Mouse (Mus musculus): ENCODE results near the gene Fam129c. TPM values are rescaled to one million over a fixed set of nuclear protein-coding genes. Genes with fewer than 3 reads are reported as not detected.

The Fam129c gene
- polyA plus RNA-seq, 1 experiment from 2014 or later, result 2.7 TPM

- Histone ChIP-seq H3K9me3 (replicated peaks; ENCODE audit: control insufficient read depth, low read length) (no peaks in the 10 kb centered on the region), H3K4me2 (ENCODE audit: low read depth, low read length) (no peak overlapping the region), H3K4me3 (ENCODE audit: low read depth, low read length) (no peak overlapping the region), H3K4me1 (ENCODE audit: control insufficient read depth, insufficient read depth, low read length) (no peaks in the 10 kb centered on the region), H3K27me3 (ENCODE audit: control insufficient read depth, insufficient read depth, low read length) (no peaks in the 10 kb centered on the region), H3K27ac (replicated peaks; ENCODE audit: low read depth, low read length) (no peak overlapping the region), H3K9ac (replicated peaks; ENCODE audit: low read length) (no peak overlapping the region), H3K36me3 (replicated peaks; ENCODE audit: control insufficient read depth, insufficient read depth, low read depth, low read length) (no peaks in the 10 kb centered on the region; the same call in none of the 2 replicates)
- ATAC-seq (replicated peaks; ENCODE audit: insufficient number of reproducible peaks, low FRiP score, low TSS enrichment, low read depth), result no peak
- WGBS, result 70% methylated on average over 4 of the region's 4 CpGs
- DNase-seq (ENCODE audit: low spot score), result no peak
Measured at GRCm38 (mm10) chr8:71577856-71578387, 19.5 kb upstream of the Fam129c start.

- Histone ChIP-seq H3K36me3 (replicated peaks; ENCODE audit: control insufficient read depth, insufficient read depth, low read depth, low read length) (no peaks in the 10 kb centered on the region; the same call in none of the 2 replicates), H3K9ac (replicated peaks; ENCODE audit: low read length) (no peak overlapping the region), H3K4me2 (ENCODE audit: low read depth, low read length) (no peak overlapping the region), H3K4me1 (ENCODE audit: control insufficient read depth, insufficient read depth, low read length) (no peaks in the 10 kb centered on the region), H3K9me3 (replicated peaks; ENCODE audit: control insufficient read depth, low read length) (no peaks in the 10 kb centered on the region), H3K4me3 (ENCODE audit: low read depth, low read length) (no peak overlapping the region), H3K27ac (replicated peaks; ENCODE audit: low read depth, low read length) (no peak overlapping the region), H3K27me3 (ENCODE audit: control insufficient read depth, insufficient read depth, low read length) (no peaks in the 10 kb centered on the region)
- WGBS, result 78% methylated on average over 1 of the region's 1 CpGs
- ATAC-seq (replicated peaks; ENCODE audit: insufficient number of reproducible peaks, low FRiP score, low TSS enrichment, low read depth) (no peak), DNase-seq (ENCODE audit: low spot score) (no peak)
Measured at GRCm38 (mm10) chr8:71579009-71579408, 18.4 kb upstream of the Fam129c start.

GRCm38 (mm10) chr8:71579476-71579875 is 18.0 kb upstream of the Fam129c start:
- no peak overlapping the region for H3K27ac ChIP-seq (replicated peaks; ENCODE audit: low read depth, low read length)
- WGBS, result 88% methylated on average over 14 of the region's 14 CpGs
- no peak for ATAC-seq (replicated peaks; ENCODE audit: insufficient number of reproducible peaks, low FRiP score, low TSS enrichment, low read depth)

GRCm38 (mm10) chr8:71580201-71580600 is 17.2 kb upstream of the Fam129c start:
- no peaks in the 10 kb centered on the region for H3K9me3 ChIP-seq (replicated peaks; ENCODE audit: control insufficient read depth, low read length)
- DNase-seq (ENCODE audit: low spot score) (no peak), ATAC-seq (replicated peaks; ENCODE audit: insufficient number of reproducible peaks, low FRiP score, low TSS enrichment, low read depth) (no peak)
- no peak overlapping the region for H3K4me3 ChIP-seq (ENCODE audit: low read depth, low read length)
- no peaks in the 10 kb centered on the region for H3K27me3 ChIP-seq (ENCODE audit: control insufficient read depth, insufficient read depth, low read length)
- H3K4me1 ChIP-seq (ENCODE audit: control insufficient read depth, insufficient read depth, low read length), result no peaks in the 10 kb centered on the region
- 24% methylated on average over 9 of the region's 9 CpGs for WGBS
- no peak overlapping the region for H3K27ac ChIP-seq (replicated peaks; ENCODE audit: low read depth, low read length)
- no peaks in the 10 kb centered on the region; the same call in none of the 2 replicates for H3K36me3 ChIP-seq (replicated peaks; ENCODE audit: control insufficient read depth, insufficient read depth, low read depth, low read length)
- no peak overlapping the region for H3K9ac ChIP-seq (replicated peaks; ENCODE audit: low read length)
- no peak overlapping the region for H3K4me2 ChIP-seq (ENCODE audit: low read depth, low read length)

More at GRCm38 (mm10) chr8:71579476-71579875, 18.0 kb upstream of the Fam129c start:
- Histone ChIP-seq H3K9ac (replicated peaks; ENCODE audit: low read length) (no peak overlapping the region), H3K36me3 (replicated peaks; ENCODE audit: control insufficient read depth, insufficient read depth, low read depth, low read length) (no peaks in the 10 kb centered on the region; the same call in none of the 2 replicates), H3K4me2 (ENCODE audit: low read depth, low read length) (no peak overlapping the region), H3K27me3 (ENCODE audit: control insufficient read depth, insufficient read depth, low read length) (no peaks in the 10 kb centered on the region), H3K9me3 (replicated peaks; ENCODE audit: control insufficient read depth, low read length) (no peaks in the 10 kb centered on the region), H3K4me1 (ENCODE audit: control insufficient read depth, insufficient read depth, low read length) (no peaks in the 10 kb centered on the region), H3K4me3 (ENCODE audit: low read depth, low read length) (no peak overlapping the region)
- no peak for DNase-seq (ENCODE audit: low spot score)

- H3K27ac ChIP-seq (replicated peaks; ENCODE audit: low read depth, low read length), result no peak overlapping the region
- WGBS, result 73% methylated on average over 2 of the region's 2 CpGs
- no peak overlapping the region for H3K4me2 ChIP-seq (ENCODE audit: low read depth, low read length)
- H3K36me3 ChIP-seq (replicated peaks; ENCODE audit: control insufficient read depth, insufficient read depth, low read depth, low read length), result no peaks in the 10 kb centered on the region
- H3K9me3 ChIP-seq (replicated peaks; ENCODE audit: control insufficient read depth, low read length), result no peaks in the 10 kb centered on the region
- H3K27me3 ChIP-seq (ENCODE audit: control insufficient read depth, insufficient read depth, low read length), result no peaks in the 10 kb centered on the region
- H3K9ac ChIP-seq (replicated peaks; ENCODE audit: low read length), result no peak overlapping the region
- ATAC-seq (replicated peaks; ENCODE audit: insufficient number of reproducible peaks, low FRiP score, low TSS enrichment, low read depth), result no peak
- no peak overlapping the region for H3K4me3 ChIP-seq (ENCODE audit: low read depth, low read length)
- DNase-seq (ENCODE audit: low spot score), result peak; percentile 53
- no peaks in the 10 kb centered on the region for H3K4me1 ChIP-seq (ENCODE audit: control insufficient read depth, insufficient read depth, low read length)
Measured at GRCm38 (mm10) chr8:71586891-71587290, 10.6 kb upstream of the Fam129c start.

GRCm38 (mm10) chr8:71588762-71589161 is 8.7 kb upstream of the Fam129c start:
- no peak for DNase-seq (ENCODE audit: low spot score)
- Histone ChIP-seq H3K36me3 (replicated peaks; ENCODE audit: control insufficient read depth, insufficient read depth, low read depth, low read length) (no peaks in the 10 kb centered on the region), H3K4me1 (ENCODE audit: control insufficient read depth, insufficient read depth, low read length) (peaks cover 3% of the 10 kb centered on the region; the same call in 1 of the 2 replicates), H3K4me2 (ENCODE audit: low read depth, low read length) (no peak overlapping the region), H3K9ac (replicated peaks; ENCODE audit: low read length) (no peak overlapping the region), H3K27ac (replicated peaks; ENCODE audit: low read depth, low read length) (no peak overlapping the region), H3K4me3 (ENCODE audit: low read depth, low read length) (no peak overlapping the region), H3K9me3 (replicated peaks; ENCODE audit: control insufficient read depth, low read length) (no peaks in the 10 kb centered on the region), H3K27me3 (ENCODE audit: control insufficient read depth, insufficient read depth, low read length) (no peaks in the 10 kb centered on the region)
- ATAC-seq (replicated peaks; ENCODE audit: insufficient number of reproducible peaks, low FRiP score, low TSS enrichment, low read depth), result no peak
- 62% methylated on average over 3 of the region's 3 CpGs for WGBS

- no peaks in the 10 kb centered on the region for H3K36me3 ChIP-seq (replicated peaks; ENCODE audit: control insufficient read depth, insufficient read depth, low read depth, low read length)
- H3K9me3 ChIP-seq (replicated peaks; ENCODE audit: control insufficient read depth, low read length), result no peaks in the 10 kb centered on the region
- ATAC-seq (replicated peaks; ENCODE audit: insufficient number of reproducible peaks, low FRiP score, low TSS enrichment, low read depth) (no peak), DNase-seq (ENCODE audit: low spot score) (no peak)
- 29% methylated on average over 5 of the region's 5 CpGs for WGBS
- peaks cover 3% of the 10 kb centered on the region; the same call in 1 of the 2 replicates for H3K4me1 ChIP-seq (ENCODE audit: control insufficient read depth, insufficient read depth, low read length)
- H3K27me3 ChIP-seq (ENCODE audit: control insufficient read depth, insufficient read depth, low read length), result no peaks in the 10 kb centered on the region
- peak overlapping the region; percentile 84 for H3K4me3 ChIP-seq (ENCODE audit: low read depth, low read length)
- no peak overlapping the region for H3K27ac ChIP-seq (replicated peaks; ENCODE audit: low read depth, low read length)
- H3K9ac ChIP-seq (replicated peaks; ENCODE audit: low read length), result peak overlapping the region; percentile 94; the same call in 1 of the 2 replicates
- H3K4me2 ChIP-seq (ENCODE audit: low read depth, low read length), result peak overlapping the region; percentile 78
Measured at GRCm38 (mm10) chr8:71591017-71591416, 6.4 kb upstream of the Fam129c start.

- under 1% methylated on average over 66 of the region's 71 CpGs for WGBS
- no peaks in the 10 kb centered on the region for H3K36me3 ChIP-seq (replicated peaks; ENCODE audit: control insufficient read depth, insufficient read depth, low read depth, low read length)
- no peaks in the 10 kb centered on the region for H3K9me3 ChIP-seq (replicated peaks; ENCODE audit: control insufficient read depth, low read length)
- H3K9ac ChIP-seq (replicated peaks; ENCODE audit: low read length), result peak within 1 kb of the TSS; percentile 94
- no peaks in the 10 kb centered on the region for H3K27me3 ChIP-seq (ENCODE audit: control insufficient read depth, insufficient read depth, low read length)
- peaks cover 3% of the 10 kb centered on the region; the same call in 1 of the 2 replicates for H3K4me1 ChIP-seq (ENCODE audit: control insufficient read depth, insufficient read depth, low read length)
- peak; percentile 78 for ATAC-seq (replicated peaks; ENCODE audit: insufficient number of reproducible peaks, low FRiP score, low TSS enrichment, low read depth)
- peak within 1 kb of the TSS; percentile 84 for H3K4me3 ChIP-seq (ENCODE audit: low read depth, low read length)
- peak; percentile 96 for DNase-seq (ENCODE audit: low spot score)
- peak within 1 kb of the TSS; percentile 94 for H3K27ac ChIP-seq (replicated peaks; ENCODE audit: low read depth, low read length)
- peak within 1 kb of the TSS; percentile 78 for H3K4me2 ChIP-seq (ENCODE audit: low read depth, low read length)
Measured at GRCm38 (mm10) chr8:71591471-71592373, 5.7 kb upstream of the Fam129c start, which contains the start of gene Pgls. Gene Pgls, plus strand, starts transcription at chr8:71592176.
